Mouse (Mus musculus) heart, embryonic 10.5 days (tissue): ENCODE measurements around the gene Ncbp3. TPM values are rescaled to one million over a fixed set of nuclear protein-coding genes. Genes with fewer than 3 reads are reported as not detected.
A peak's percentile ranks its signal among the peaks of the same experiment; 100 is the strongest.

Source experiments
- DNase-seq: peaks from one replicate; pipeline ENCODE4 v3.0.0-alpha.2; 2017; ENCODE audit warnings: low spot score
- H3K27ac ChIP-seq: fragments of 300-500 bp; sonication (generic); 2 replicates; pipeline ENCODE4 v1.5.1; 2016; ENCODE audit warnings: mild to moderate bottlenecking
- H3K27me3 ChIP-seq: fragments of 300-500 bp; sonication (generic); 2 replicates; pipeline ENCODE4 v1.6.1; 2016; ENCODE audit warnings: mild to moderate bottlenecking; ENCODE audit not compliant: poor library complexity, insufficient read depth, severe bottlenecking
- H3K36me3 ChIP-seq: fragments of 300-500 bp; sonication (generic); 2 replicates; pipeline ENCODE4 v1.6.1; 2016; ENCODE audit warnings: mild to moderate bottlenecking, moderate library complexity
- H3K4me1 ChIP-seq: fragments of 300-500 bp; sonication (generic); 2 replicates; pipeline ENCODE4 v1.6.1; 2016; ENCODE audit warnings: mild to moderate bottlenecking
- H3K4me3 ChIP-seq: fragments of 300-500 bp; sonication (generic); 2 replicates; pipeline ENCODE4 v1.5.1; 2016; ENCODE audit warnings: mild to moderate bottlenecking, moderate library complexity
- H3K9me3 ChIP-seq: fragments of 300-500 bp; sonication (generic); 2 replicates; pipeline ENCODE4 v1.6.1; 2016; ENCODE audit warnings: mild to moderate bottlenecking, moderate library complexity
- WGBS: fragments of 180-500 bp; shearing (Covaris S2); methylation state at CpG from one replicate; pipeline ENCODE4 v1.1.7; 2016; 5-methylcytosine and 5-hydroxymethylcytosine counted together
- polyA plus RNA-seq: library from polyadenylated mRNA; unstranded; fragments of >200 nt; fragmentation: Nextera tagmentation; extraction: Ambion mirVana; gene quantifications from 2 replicates; pipeline ENCODE4 v1.2.1, GENCODE M21; 2016

Gene Ncbp3
- polyA plus RNA-seq, 1 experiment from 2014 or later, result 11.6 TPM

GRCm38 (mm10) chr11:73137116-73137515 lies 89.5 kb downstream of the Ncbp3 start:
- H3K9me3 ChIP-seq, result no peaks in the 10 kb centered on the region
- peaks cover 26% of the 10 kb centered on the region for H3K36me3 ChIP-seq
- H3K27ac ChIP-seq, result peak overlapping the region; percentile 88
- no peak for DNase-seq
- peaks cover 33% of the 10 kb centered on the region for H3K4me1 ChIP-seq
- peak overlapping the region; percentile 83 for H3K4me3 ChIP-seq
- 40% methylated on average over 11 of the region's 11 CpGs for WGBS
- no peaks in the 10 kb centered on the region for H3K27me3 ChIP-seq

DNA sequence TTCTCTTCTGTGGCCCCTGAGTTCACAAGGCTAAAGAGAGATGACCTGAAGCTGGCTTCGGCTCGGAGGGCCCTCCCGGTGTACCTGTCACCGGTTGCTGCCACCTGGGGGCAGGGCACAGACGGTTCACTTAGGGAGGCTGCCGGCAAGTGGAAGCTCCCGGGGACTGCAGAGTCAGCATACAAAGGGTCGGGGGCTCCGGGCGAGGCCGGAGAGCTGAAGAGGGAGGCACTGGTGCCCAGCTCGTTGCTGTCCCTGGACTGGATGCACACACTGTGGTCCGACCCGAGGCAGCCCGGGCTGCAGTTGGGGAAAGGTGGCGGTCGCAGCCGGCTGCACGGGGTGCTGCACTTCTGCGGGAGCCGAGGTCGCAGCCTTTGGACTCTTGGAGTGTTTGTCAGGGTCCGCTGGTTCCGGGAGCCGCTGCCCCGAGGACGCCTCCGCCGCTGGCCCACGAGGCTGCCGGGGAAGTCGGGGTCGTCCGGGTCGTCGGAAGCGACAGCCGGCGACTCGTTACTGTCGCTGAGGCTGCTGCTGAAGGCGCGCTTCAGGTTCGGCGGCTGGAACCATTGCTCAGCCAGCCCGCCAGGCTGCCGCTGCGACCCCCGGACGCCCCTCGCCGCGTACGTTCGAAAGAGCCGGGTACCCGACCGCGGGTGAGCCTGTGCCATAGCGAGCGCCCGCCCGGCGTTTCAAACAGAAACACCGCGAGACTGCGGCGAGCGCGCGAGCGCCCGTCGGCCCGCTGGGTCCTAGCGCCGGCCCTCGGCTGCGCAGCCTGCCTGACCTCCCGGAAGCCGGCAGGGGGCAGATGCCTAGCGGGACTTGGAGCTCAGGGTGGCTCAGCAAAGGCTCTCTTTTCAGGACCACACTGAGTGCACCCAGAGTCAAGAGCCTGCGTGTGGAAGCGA lies 90.3 kb downstream of the Ncbp3 start, which contains the start of gene Haspin:
TSS of gene Haspin (minus strand) at position 704 of the 911 bp plus-strand sequence.
- Histone ChIP-seq H3K27me3 (no peaks in the 10 kb centered on the region), H3K4me3 (peak within 1 kb of the TSS; percentile 83), H3K27ac (peak within 1 kb of the TSS; percentile 88), H3K36me3 (peaks cover 19% of the 10 kb centered on the region), H3K9me3 (no peaks in the 10 kb centered on the region), H3K4me1 (peaks cover 33% of the 10 kb centered on the region)
- DNase-seq, result peak; percentile 95
- under 1% methylated on average over 84 of the region's 84 CpGs for WGBS

Other genes with a start within 250 kb of the Ncbp3 start
- 3.4 and 4.1 TPM in 2 replicates for gene Atp2a3, start 86.6 kb upstream of the Ncbp3 start, polyA plus RNA-seq
- 2.6 and 4.8 TPM in 2 replicates for gene P2rx1, start 48.7 kb upstream of the Ncbp3 start, polyA plus RNA-seq
- gene Camkk1, start 28.8 kb upstream of the Ncbp3 start, polyA plus RNA-seq, result 2.2 and 3.4 TPM in 2 replicates
- 0.25 and 0.44 TPM in 2 replicates for gene Itgae, start 42.8 kb downstream of the Ncbp3 start, polyA plus RNA-seq
- gene Haspin, start 90.5 kb downstream of the Ncbp3 start, polyA plus RNA-seq, result 16.2 and 17.3 TPM in 2 replicates
- 0.41 and 0.97 TPM in 2 replicates for gene P2rx5, start 112.6 kb downstream of the Ncbp3 start, polyA plus RNA-seq
- gene Emc6, start 129.3 kb downstream of the Ncbp3 start, polyA plus RNA-seq, result 107 and 126 TPM in 2 replicates
- gene Tax1bp3, start 129.3 kb downstream of the Ncbp3 start, polyA plus RNA-seq, result 249 and 253 TPM in 2 replicates
- 11.9 and 14.0 TPM in 2 replicates for gene Ctns, start 151.3 kb downstream of the Ncbp3 start, polyA plus RNA-seq
- 0.54 and 0.62 TPM in 2 replicates for gene Shpk, start 151.7 kb downstream of the Ncbp3 start, polyA plus RNA-seq
- not detected in 2 replicates for gene Trpv1, start 186.5 kb downstream of the Ncbp3 start, polyA plus RNA-seq
- gene Trpv3, start 219.6 kb downstream of the Ncbp3 start, polyA plus RNA-seq, result 0.03 TPM in 1 of 2 replicates, not detected in the other